Mouse (Mus musculus) MN1 (cell line): ENCODE measurements around the gene Gm20379.

ENCODE experiments used
- DNase-seq: peaks from one replicate; pipeline ENCODE4 v3.0.0-alpha.2; 2016; ENCODE audit warnings: low spot score

Gene Gm20379

DNA sequence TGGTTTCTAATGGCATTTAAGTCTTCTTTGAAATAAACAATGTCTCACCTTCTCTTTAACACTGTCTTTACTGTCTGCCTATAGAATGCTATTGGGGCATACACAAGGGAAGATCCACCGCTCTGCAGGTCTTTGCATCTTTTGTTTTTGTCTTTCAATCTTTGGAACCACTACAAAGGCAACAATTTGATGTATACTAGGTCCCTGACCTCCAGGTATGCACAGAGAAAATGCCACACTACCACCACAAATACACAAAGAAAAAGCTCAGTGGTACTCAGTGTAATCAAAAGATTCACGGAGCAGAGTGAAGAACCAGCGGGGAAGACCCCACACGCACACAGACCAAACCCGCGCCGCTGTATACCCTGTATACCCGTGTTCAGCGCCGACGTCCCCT, at the start of gene Gm20379:
Gene Gm20379 (plus strand): TSS at position 301 of the 400 bp plus-strand sequence.
- no peak for DNase-seq

- no peak for DNase-seq
These were observed 44.5 kb upstream of the Gm20379 start for GRCm38 (mm10) chr13:92261329-92261728.

DNA sequence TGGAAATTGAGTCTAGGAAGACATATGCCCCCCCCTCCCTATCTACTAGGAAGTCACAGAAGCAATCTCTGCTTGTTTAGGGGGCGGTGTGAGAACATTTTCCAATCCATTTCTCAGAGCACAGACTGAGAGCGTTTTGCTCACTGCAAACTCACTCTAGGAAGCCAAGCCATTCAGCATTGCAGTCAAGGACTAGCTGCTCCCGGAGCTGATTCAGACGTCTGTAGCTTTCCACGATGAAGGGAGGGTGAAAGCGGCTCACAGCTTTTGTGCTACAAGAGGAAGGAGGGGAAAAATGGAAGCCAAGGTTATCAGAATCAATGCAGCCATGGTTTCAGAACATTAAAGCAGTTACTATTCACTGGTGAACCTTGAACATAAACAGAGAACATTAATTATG, 42.2 kb upstream of the Gm20379 start:
- no peak for DNase-seq

GRCm38 (mm10) chr13:92267076-92267475, 38.7 kb upstream of the Gm20379 start:
- no peak for DNase-seq

DNA sequence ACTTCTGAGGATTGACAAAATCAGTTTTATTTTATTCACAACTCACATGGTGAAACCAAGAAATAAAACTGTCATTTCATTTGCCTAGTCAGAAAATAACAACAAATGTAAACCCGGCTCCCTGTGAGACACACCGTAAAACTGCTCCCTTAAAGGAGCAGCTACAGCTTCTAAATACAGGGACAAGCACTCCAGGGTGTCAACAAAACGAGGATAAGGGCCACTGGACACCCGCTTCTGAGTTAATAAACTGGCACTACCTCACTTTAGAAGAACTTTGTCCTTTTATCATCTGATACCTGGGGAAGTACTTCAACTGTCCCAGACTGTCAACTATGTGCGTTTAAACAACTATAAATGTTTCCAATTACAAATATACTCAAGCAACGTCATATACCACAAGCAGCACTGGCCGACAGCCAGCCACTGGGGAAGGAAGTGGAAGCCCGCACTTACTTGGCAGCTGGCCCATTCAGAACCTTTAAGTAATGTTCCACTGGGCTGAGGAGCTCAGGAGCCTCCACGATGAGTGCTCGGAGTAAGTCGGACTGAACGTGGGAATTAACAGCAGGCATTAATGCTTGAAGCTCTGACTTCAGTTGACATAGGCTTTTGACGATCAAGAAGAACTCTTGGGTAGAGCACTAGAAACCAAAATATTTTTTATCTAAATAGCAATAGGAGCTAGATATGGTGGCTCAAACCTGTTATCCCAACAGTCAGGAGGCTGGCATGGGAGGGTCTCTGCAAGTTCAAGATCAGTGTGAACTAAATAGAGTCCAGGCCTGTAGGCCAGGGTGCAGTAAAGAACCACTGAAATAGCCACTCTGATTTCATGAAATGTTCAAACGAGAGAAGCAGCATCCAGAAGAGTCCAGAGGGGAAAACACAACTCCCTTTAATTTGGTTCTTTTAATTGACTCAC, 31.2 kb upstream of the Gm20379 start:
- peak; percentile 28 for DNase-seq

GRCm38 (mm10) chr13:92275292-92275691, 30.5 kb upstream of the Gm20379 start:
- DNase-seq: no peak

DNA sequence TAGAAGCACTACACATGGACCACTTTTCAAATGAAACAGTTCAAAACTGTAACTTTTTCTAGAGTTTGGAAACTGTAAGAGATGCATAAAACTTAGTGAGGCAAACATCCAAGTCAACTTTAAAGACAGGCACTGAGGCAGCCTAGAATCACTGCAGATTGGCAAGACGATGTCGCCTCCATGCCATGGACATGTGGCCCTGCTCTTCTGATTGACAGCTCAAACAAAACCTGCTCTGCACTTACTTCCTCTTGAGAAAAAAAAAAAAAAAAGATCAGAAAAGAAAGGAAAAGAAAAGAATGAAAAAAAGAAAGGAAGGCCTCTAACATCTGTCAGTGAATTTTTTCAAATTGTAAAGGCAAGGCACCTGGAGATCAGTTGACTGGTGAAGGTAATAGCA, 28.8 kb upstream of the Gm20379 start:
- DNase-seq: no peak

DNA sequence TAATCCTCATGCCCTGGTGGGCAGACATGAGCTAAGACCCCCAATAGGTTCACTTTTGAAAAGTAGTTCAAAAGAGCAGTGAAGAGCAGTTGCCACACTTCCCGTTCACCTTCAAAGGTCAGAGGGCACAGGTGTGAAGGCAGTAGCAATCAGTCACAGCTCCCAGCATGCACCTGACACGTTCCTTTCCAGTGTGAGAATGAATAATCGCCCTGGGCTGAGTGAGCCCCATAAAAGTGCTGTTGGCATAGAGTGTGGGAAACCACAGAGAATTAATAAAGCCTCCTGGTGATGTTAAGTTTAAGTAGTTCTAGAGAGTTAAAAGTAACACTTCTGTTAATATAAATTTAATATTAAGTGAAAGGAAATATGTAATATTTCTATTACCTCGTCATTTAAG, 14.2 kb upstream of the Gm20379 start:
- DNase-seq: no peak

DNA sequence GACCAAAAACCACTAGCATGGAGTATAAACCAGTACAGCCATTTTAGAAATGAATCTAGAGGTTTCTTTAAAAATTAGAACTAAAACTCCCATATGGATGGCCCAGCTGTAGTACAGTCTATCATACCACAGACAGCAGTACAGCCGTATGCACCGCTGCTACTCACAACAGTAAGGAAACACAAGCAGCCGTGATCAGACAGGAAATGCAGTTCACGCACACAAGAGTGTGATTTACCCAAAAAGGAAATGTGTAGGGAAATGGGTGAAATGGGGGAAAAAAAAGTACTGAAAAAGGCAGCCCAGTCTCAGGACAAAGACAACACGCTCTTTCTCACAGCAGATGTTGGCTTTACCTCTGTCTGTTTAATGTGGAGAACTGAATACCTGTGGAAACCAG, 11.9 kb upstream of the Gm20379 start:
- no peak for DNase-seq

DNA sequence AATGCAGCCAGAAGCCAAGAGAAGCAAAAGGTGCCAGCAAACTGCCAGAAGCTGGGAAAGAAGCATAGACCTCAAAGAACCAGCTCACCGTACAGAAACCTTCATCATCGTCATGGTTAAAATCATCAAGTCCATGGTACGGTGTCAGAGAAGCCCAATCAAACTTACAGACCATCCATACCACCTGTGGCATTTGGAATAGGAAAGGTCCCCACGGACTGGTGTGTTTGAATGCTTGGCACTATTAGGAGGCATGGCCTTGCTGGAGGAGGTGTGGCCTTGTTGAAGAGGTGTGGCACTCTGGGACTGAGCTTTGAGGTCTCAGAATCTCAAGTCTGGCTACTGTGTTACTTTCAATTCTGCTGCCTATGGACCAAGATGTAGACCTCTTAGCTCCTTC, 9.3 kb upstream of the Gm20379 start:
- no peak for DNase-seq

DNA sequence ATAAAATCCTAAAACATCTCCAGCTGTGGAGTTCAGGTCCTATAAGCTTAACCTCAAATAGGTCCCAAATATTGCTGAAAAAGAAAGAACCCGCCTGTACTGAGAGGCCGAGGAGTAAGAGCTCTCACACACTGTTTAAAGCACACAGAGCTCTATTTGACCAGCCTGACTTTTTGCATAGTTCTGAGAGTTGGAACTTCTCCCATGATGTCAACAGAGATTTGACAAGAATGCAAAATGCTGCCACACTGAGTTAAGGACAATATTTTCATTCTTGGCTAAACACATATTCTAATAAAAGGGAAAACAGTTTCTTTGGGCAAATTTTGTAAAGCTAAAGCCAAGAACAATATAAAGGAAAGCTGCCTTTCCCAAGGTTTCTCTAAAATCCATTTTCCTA, 8.8 kb upstream of the Gm20379 start:
- no peak for DNase-seq

DNA sequence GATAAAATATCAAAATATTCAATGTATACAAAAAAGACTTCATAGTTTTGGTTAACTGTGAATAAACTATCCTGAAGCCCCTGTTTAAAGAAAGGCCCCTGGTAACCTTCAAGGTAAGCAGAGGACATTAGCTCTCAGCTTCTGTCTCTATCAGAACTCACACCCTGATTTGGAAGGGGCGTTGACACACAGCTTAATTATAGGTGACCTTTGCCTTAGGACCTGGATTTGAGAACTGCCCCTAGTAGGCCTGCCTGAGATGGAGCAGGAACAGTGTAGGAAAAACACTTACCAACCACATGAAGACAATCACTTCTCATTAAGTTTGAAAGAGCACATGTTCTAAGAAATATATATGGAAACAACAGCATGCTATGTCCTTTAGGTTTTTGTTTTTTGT, 6.3 kb upstream of the Gm20379 start:
- no peak for DNase-seq

- DNase-seq: no peak
These were observed 4.0 kb upstream of the Gm20379 start for GRCm38 (mm10) chr13:92301754-92302153.

- no peak for DNase-seq
These were observed 3.3 kb upstream of the Gm20379 start for GRCm38 (mm10) chr13:92302466-92302865.

DNA sequence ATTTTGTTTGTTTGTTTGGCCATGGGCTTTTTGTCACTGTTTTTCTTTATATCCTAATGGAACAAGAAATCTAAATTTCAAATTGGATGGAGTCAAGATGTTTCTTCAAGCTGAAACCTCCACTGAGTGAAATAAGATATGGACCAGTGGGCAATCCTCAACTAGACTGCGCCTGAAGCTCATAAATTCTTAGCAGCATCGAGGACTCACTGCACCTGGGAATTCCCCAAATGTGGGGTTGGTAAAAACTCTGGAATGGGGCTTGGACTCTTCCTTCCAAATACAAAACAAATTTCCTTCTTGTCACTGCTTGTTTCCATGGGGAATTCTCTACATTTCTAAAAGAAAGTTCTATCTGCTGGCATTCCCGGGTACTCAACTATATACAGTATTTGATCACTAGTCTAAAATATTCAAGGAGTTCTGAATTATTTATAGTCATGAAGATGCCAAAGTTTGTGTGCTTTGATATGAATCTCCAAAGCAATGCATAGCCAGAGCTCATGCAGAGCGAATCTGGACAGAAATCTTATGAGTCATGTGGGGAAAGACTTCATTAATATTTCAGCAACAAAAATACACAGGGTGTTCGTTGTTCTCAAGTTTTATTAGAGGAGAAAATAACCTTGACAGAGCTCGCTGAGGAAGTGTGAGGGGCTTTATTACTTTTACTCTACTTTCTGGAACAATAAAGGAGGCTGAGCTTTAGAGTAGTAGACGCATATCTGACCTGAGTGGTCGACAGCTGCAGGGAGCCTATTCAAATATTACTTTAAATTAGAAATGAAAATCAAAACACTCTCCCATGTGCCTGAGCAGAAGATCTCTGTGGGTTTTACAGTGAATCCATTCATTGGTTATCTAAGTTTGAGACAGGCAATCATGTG, 2.5 kb upstream of the Gm20379 start:
- no peak for DNase-seq

DNA sequence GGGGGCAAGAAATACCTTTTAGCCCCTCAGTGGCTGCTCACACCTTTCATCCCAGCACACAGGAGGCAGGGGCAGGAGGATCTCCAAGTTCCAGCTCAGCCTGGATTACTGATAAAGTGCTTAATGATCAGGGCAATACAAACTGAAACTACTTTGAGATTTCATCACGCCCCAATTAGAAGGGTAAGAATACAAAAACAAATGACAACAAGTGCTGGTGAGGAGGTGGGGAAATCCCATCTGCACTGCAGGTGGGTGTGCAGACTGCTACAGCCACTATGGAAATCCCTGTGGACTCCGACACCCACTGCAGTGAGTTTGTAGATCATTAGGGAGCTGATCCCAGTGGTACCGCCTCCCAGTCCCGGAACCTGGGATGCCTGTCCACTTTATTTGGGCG, 1.5 kb upstream of the Gm20379 start:
- DNase-seq: no peak

GRCm38 (mm10) chr13:92314613-92315012, 8.8 kb downstream of the Gm20379 start:
- no peak for DNase-seq

- DNase-seq: no peak
These were observed 15.0 kb downstream of the Gm20379 start for GRCm38 (mm10) chr13:92320770-92321169.

DNA sequence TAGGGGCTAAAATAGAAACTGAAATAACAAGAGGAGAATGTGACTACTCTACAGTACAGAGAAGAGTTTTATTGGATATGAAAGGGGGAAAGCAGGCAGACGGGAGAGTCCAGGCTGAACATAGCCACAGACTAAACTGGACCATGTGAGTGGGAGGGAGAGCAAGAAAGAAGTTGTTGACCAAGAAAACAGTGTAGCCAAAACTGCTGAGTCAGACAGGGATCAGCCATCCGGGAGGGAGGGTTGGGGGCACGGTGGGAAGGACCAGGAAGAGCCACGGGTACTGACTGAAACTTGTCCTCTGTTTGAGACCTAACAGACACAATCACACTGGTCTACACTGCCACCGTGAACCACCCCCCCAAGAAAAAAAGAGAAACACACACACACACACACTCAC, 20.2 kb downstream of the Gm20379 start:
- DNase-seq: no peak

GRCm38 (mm10) chr13:92328000-92328399, 22.2 kb downstream of the Gm20379 start:
- no peak for DNase-seq

GRCm38 (mm10) chr13:92330621-92331020, 24.8 kb downstream of the Gm20379 start:
- DNase-seq: no peak

GRCm38 (mm10) chr13:92332103-92332879, 26.5 kb downstream of the Gm20379 start:
- no peak for DNase-seq
